Mouse (Mus musculus) kidney, embryonic 15.5 days (tissue): Measurements from ENCODE around the gene Itpr1. TPM values are rescaled to one million over a fixed set of nuclear protein-coding genes. Genes with fewer than 3 reads are reported as not detected.
"Not testable (repeated sequence)": the region's sequence is repeated elsewhere in the genome, so short reads cannot be mapped to it uniquely, and the experiment has no call there.

Source experiments
- ATAC-seq: fragments of 200-750 bp; cut with Nextera tagmentation; replicated peaks from 2 replicates; pipeline ENCODE4 v1.8.0; 2017; ENCODE audit warnings: moderate TSS enrichment; ENCODE audit not compliant: low FRiP score
- H3K27ac ChIP-seq: fragments of 300-500 bp; sonication (generic); 2 replicates; pipeline ENCODE4 v1.5.1; 2015; ENCODE audit warnings: mild to moderate bottlenecking, inconsistent platforms
- H3K27me3 ChIP-seq: fragments of 300-500 bp; sonication (generic); 2 replicates; pipeline ENCODE4 v1.6.1; 2015; ENCODE audit warnings: inconsistent platforms
- H3K36me3 ChIP-seq: fragments of 300-500 bp; sonication (generic); 2 replicates; pipeline ENCODE4 v1.6.1; 2015; ENCODE audit warnings: inconsistent platforms
- H3K4me1 ChIP-seq: fragments of 300-500 bp; sonication (generic); 2 replicates; pipeline ENCODE4 v1.6.1; 2015; ENCODE audit warnings: inconsistent platforms
- H3K4me2 ChIP-seq: fragments of 300-500 bp; sonication (generic); 2 replicates; pipeline ENCODE4 v1.6.1; 2015; ENCODE audit warnings: moderate library complexity, mild to moderate bottlenecking, inconsistent platforms
- H3K4me3 ChIP-seq: fragments of 300-500 bp; sonication (generic); replicated peaks from 2 replicates; pipeline ENCODE4 v1.5.1; 2015; ENCODE audit warnings: mild to moderate bottlenecking, inconsistent platforms
- H3K9ac ChIP-seq: fragments of 300-500 bp; sonication (generic); 2 replicates; pipeline ENCODE4 v1.6.1; 2015; ENCODE audit warnings: mild to moderate bottlenecking, inconsistent platforms
- H3K9me3 ChIP-seq: fragments of 300-500 bp; sonication (generic); replicated peaks from 2 replicates; pipeline ENCODE4 v1.6.1; 2016; ENCODE audit warnings: inconsistent platforms
- WGBS: fragments of 180-500 bp; shearing (Covaris S2); methylation state at CpG from one replicate; pipeline ENCODE4 v1.1.7; 2015; ENCODE audit warnings: mixed read lengths; 5-methylcytosine and 5-hydroxymethylcytosine counted together
- polyA plus RNA-seq: library from polyadenylated mRNA; unstranded; fragments of >200 nt; fragmentation: Nextera tagmentation; extraction: Ambion mirVana; gene quantifications from 2 replicates; pipeline ENCODE4 v1.2.1, GENCODE M21; 2015

The Itpr1 gene
- polyA plus RNA-seq, 1 experiment from 2014 or later: 19.4 TPM

DNA sequence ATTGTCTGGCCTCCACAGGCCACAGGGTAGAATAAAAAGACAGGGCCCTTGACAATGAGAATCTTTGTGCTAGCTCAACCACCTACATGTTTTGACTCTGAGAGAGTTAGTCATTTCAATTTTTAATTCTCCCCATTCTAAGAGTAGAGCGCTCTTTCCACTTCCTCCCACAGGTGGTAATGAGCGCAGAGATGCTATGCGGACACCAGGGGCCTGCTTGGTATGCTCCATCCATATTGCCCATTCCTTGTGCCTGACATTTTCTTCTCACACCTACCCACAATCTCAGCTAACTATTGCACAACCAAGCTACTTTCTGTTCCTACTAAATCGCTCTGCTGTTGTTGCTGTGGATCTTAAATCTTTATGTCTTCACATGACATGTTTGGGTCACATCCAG, 341.5 kb downstream of the Itpr1 start:
- 94% methylated on average over 4 of the region's 4 CpGs for WGBS
- Histone ChIP-seq H3K27ac (no peak overlapping the region), H3K4me2 (no peak overlapping the region), H3K27me3 (no peaks in the 10 kb centered on the region), H3K9ac (no peak overlapping the region), H3K36me3 (peaks cover 12% of the 10 kb centered on the region; the same call in 1 of the 2 replicates), H3K9me3 (no peaks in the 10 kb centered on the region), H3K4me1 (no peaks in the 10 kb centered on the region), H3K4me3 (no peak overlapping the region)
- no peak for ATAC-seq

DNA sequence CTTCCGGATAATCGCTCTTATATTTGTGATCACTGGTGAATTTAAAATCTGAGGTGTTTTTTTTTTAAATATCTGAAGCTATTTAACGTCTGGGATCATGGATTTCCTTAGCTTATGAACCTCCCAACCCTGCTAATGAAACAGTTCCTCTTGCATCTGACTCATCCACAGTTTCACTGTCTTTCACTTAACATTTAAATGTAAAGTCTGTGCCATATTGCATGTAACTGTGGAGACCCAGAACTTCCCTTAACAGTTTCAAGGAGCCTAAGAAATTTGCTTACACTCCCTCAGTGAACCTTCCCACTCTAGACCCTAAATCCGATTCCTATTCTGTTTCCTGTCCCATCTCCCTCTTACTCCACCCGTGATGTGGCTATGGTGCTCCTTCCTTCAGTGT, 342.0 kb downstream of the Itpr1 start:
- no peaks in the 10 kb centered on the region for H3K9me3 ChIP-seq
- 68% methylated on average over 5 of the region's 5 CpGs for whole genome bisulfite sequencing
- ATAC-seq: no peak
- no peak overlapping the region for H3K27ac ChIP-seq
- H3K36me3 ChIP-seq: peaks cover 12% of the 10 kb centered on the region; the same call in 1 of the 2 replicates
- H3K9ac ChIP-seq: no peak overlapping the region
- H3K4me1 ChIP-seq: no peaks in the 10 kb centered on the region
- no peak overlapping the region for H3K4me2 ChIP-seq
- H3K27me3 ChIP-seq: no peaks in the 10 kb centered on the region
- H3K4me3 ChIP-seq: no peak overlapping the region

DNA sequence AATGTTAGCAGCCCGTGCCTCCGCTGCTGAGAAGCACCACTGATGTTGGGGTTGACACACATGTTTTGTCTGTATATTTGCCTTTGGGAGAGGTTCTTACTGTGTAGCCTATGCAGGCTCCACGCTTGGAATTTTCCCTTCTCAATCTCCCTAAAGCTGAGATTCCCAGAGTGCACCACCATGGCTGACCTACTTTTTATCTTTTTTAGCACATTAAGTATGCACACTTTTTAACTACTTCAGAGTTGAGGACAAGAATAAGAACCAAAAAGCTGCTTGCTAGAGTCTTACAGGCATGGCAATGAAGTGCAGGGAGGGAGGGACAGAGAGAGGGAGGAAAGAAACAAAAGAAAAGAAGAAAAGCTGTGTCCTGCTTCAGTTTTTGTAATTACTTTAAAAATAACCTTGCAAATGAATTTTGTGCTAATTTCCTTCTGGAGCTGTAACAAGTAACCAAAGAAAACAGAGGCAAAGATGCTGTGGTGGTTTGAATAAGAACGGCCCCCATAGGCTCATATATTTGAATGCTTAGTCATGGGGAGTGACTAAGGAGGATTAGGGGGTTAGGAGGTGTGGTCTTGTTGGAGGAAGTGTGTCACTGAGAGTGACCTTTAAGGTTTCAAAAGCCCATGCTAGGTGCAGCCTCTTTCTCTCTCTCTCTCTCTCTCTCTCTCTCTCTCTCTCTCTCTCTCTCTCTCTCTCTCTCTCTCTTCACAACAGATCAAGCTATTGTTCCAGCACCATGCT, 344.9 kb downstream of the Itpr1 start:
- H3K27me3 ChIP-seq: no peaks in the 10 kb centered on the region
- 86% methylated on average over 4 of the region's 4 CpGs for WGBS
- H3K4me2 ChIP-seq: no peak overlapping the region
- no peak overlapping the region for H3K4me3 ChIP-seq
- no peak for ATAC-seq
- no peak overlapping the region for H3K27ac ChIP-seq
- H3K9me3 ChIP-seq: no peaks in the 10 kb centered on the region
- H3K36me3 ChIP-seq: 0 out of 2 replicates have a peak, but pooled peaks cover 4% of the 10 kb centered on the region
- H3K9ac ChIP-seq: no peak overlapping the region
- H3K4me1 ChIP-seq: no peaks in the 10 kb centered on the region

DNA sequence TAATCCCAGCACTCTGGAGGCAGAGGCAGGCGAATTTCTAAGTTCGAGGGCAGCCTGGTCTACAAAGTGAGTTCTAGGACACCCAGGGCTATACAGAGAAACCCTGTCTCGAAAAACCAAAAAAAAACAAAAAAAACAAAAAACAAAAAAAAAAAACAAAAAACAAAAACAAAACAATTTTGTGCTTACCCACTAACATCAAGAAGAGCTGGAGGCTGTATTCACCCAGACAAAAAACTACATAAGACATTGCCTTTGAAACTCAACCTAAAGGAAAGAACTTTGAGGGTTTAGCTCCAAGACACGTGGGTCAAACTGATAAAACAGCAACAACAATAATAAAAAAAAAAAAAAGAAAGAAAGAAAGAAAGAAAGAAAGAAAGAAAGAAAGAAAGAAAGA, 346.3 kb downstream of the Itpr1 start:
- not testable (repeated sequence) for H3K9me3 ChIP-seq, H3K4me3 ChIP-seq, H3K36me3 ChIP-seq, H3K27me3 ChIP-seq, H3K4me2 ChIP-seq, H3K9ac ChIP-seq, H3K4me1 ChIP-seq, ATAC-seq, H3K27ac ChIP-seq
- 90% methylated on average over 4 of the region's 4 CpGs for WGBS

DNA sequence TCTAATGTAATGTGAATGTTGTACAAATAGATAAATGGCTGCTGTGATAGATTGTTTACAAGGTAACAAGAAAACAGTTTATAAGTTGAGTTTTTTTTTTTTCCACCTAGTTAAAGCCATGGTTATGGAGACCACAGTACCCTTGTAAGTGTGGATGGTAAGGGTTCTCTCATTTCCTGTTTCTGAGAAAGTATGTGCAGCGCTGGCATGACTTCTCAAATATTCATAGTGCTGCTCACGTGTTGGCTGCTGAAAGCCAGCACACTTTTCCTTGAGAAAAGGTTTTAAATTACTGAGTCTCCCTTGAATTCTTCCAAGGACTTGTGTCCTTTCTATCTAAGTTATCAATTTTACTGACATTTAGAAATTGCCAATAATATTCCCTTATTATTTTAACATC, 350.1 kb downstream of the Itpr1 start:
- no peaks in the 10 kb centered on the region for H3K27me3 ChIP-seq
- no peak for ATAC-seq
- H3K9me3 ChIP-seq: no peaks in the 10 kb centered on the region
- WGBS: 87% methylated on average over 2 of the region's 2 CpGs
- no peak overlapping the region for H3K4me2 ChIP-seq
- no peak overlapping the region for H3K4me3 ChIP-seq
- no peak overlapping the region for H3K27ac ChIP-seq
- no peaks in the 10 kb centered on the region for H3K36me3 ChIP-seq
- no peaks in the 10 kb centered on the region for H3K4me1 ChIP-seq
- H3K9ac ChIP-seq: no peak overlapping the region

DNA sequence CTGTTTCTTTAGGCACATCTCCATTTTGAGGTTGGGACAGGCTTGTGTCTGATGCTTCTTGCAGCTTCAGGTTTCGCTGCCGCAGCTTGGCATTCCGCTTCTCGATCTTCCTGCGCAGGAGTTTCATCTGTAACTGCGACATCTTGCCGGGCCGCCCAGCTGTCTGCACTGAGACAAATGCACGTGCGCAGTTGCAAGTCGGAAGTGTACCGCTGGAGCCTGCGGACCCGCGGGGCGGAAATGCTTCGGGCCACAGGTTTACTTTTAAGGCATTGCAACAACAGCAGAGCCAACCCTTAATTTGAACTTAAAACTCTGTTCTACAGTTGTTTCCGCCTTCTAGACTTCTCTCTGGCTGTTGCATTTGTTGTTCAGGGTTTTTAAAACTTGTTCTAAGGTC, 352.6 kb downstream of the Itpr1 start:
- H3K27me3 ChIP-seq, H3K36me3 ChIP-seq, H3K27ac ChIP-seq, H3K4me2 ChIP-seq, H3K9me3 ChIP-seq, H3K9ac ChIP-seq, H3K4me3 ChIP-seq, ATAC-seq: not testable (repeated sequence)
- WGBS: 80% methylated on average over 18 of the region's 18 CpGs
- H3K4me1 ChIP-seq: peaks cover 12% of the 10 kb centered on the region

DNA sequence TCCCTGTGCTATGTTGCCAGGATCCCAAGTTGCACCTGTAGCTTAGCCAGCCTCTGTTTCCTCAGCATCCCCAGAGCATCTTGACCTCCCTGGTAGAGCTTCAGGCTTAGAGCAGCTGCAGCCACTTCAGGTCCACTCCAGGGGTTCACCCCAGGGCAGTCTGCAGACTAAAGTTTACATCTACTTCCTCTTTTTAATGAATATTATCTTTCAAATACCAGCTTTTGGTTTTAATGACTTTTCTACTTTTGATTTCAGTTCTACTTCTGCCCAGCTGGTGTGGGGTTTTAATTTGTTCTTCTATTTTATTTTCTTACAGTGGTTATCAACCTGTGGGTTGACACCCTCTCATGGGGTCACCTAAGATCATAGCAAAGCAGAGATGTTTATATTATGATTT, 353.7 kb downstream of the Itpr1 start:
- H3K4me2 ChIP-seq: no peak overlapping the region
- no peaks in the 10 kb centered on the region for H3K27me3 ChIP-seq
- no peak overlapping the region for H3K27ac ChIP-seq
- no peak overlapping the region for H3K9ac ChIP-seq
- ATAC-seq: no peak
- H3K36me3 ChIP-seq: no peaks in the 10 kb centered on the region
- no peak overlapping the region for H3K4me3 ChIP-seq
- no peaks in the 10 kb centered on the region for H3K9me3 ChIP-seq
- H3K4me1 ChIP-seq: peaks cover 23% of the 10 kb centered on the region

DNA sequence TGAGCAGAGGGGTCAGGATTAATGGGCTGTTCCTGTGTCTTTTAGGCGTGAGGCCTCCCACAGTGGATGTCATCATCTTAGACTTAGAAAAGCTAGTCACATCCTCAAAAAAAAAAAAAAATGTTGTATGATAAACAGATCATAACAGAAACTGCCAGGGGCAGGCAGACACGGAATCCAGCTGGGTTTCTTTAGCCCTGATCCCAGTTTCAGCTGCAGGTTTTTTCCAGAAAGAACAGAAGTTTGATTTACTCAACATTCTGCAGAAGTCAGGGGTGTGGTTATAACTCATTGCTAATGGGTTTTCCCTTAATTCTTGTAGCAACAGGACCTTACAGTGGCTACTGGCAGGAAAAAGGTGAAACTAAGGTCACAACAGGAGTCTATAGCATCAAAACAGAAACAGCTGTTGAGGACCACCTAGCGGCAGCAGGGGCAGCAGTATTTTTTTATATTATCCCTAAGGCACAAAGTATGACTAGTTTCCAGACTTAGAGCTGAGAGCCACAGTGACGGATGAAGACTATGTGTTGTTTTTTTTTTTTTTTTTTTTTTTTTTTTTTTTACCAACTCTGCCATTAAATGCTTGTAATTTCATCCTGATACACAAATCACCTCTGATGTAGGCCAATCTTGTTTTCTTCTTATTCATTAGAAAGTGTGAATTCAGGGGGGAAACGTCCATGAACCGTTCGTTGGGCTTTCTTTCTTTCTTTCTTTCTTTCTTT, 356.7 kb downstream of the Itpr1 start:
- H3K9ac ChIP-seq: no peak overlapping the region
- H3K27ac ChIP-seq: peak overlapping the region; percentile 88
- H3K4me3 ChIP-seq: no peak overlapping the region
- H3K27me3 ChIP-seq: no peaks in the 10 kb centered on the region
- ATAC-seq: peak; percentile 52; the same call in 1 of the 2 replicates
- no peak overlapping the region for H3K4me2 ChIP-seq
- 21% methylated on average over 7 of the region's 7 CpGs for WGBS
- no peaks in the 10 kb centered on the region for H3K36me3 ChIP-seq
- H3K4me1 ChIP-seq: peaks cover 34% of the 10 kb centered on the region
- H3K9me3 ChIP-seq: no peaks in the 10 kb centered on the region

DNA sequence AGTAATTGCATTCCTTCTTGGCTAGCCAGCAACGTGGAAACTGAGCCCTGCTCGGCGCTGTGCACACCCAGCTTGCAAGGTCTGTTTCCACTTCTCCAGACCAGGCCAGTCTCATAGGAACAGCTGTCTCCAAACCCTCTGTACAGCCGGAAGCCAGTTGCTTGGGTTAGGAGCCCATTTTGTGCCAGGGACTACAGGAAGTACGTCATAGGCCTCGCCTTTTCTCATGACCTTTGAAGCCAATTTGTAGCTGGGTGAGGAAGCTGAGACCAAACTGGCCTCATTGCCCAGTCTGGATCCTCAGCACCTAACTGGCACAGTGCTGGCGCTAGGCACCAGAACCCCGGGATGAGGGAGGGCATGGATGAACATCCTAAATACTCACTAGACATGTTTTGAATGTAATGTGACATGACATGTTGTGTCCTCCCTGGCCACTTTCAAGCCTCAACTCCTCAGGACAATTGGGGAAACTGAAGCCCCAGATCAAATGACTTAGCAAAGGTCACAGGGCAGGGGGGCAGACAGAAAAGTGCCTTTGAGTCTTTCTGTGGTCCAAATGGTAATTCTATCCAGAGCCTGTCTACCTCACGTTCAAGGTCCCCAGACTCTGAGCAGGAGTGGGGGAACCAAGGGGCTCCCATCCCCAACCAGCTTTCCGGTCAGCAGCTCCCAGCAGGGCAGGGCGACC, 357.6 kb downstream of the Itpr1 start:
- Histone ChIP-seq H3K9ac (no peak overlapping the region), H3K27ac (peak overlapping the region; percentile 88)
- peak; percentile 41 for ATAC-seq

DNA sequence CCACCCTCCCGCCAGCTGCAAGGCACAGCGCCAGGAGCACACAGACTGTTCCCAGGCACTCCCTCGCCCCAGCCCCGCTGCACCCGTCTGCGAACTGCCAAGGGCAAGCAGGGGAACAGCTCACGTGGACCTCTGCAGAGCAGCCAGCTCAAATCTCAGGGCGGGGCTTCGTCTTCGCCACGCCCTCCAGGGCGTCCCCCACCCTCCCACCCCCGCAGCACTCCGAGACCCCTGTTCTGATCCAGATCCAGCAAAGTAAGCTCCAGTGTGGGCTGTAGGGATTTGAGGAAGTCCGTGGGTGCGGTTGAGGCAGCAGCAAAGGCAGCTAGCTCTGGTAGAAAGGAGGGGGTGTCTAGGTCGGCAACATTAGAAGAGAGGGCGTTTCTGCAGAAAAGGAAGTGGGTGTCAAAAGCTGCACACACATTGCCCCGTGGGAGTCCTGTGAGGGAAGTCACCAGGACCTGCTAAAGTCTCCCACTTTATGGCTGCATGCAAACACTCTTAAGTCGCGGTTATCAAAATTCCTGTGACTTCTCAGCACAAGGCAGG, 358.2 kb downstream of the Itpr1 start:
- no peaks in the 10 kb centered on the region for H3K9me3 ChIP-seq
- no peaks in the 10 kb centered on the region for H3K36me3 ChIP-seq
- H3K9ac ChIP-seq: no peak overlapping the region
- peak overlapping the region; percentile 40 for H3K4me3 ChIP-seq
- H3K27ac ChIP-seq: peak overlapping the region; percentile 88
- H3K4me1 ChIP-seq: peaks cover 34% of the 10 kb centered on the region
- under 1% methylated on average over 21 of the region's 21 CpGs for WGBS
- H3K27me3 ChIP-seq: no peaks in the 10 kb centered on the region
- ATAC-seq: peak; percentile 92
- peak overlapping the region; percentile 65 for H3K4me2 ChIP-seq

More for the DNA sequence above, 357.6 kb downstream of the Itpr1 start:
- peak overlapping the region; percentile 65 for H3K4me2 ChIP-seq
- H3K4me3 ChIP-seq: peak overlapping the region; percentile 40
- H3K36me3 ChIP-seq: no peaks in the 10 kb centered on the region
- no peaks in the 10 kb centered on the region for H3K27me3 ChIP-seq
- WGBS: 13% methylated on average over 11 of the region's 11 CpGs
- no peaks in the 10 kb centered on the region for H3K9me3 ChIP-seq
- H3K4me1 ChIP-seq: peaks cover 34% of the 10 kb centered on the region

DNA sequence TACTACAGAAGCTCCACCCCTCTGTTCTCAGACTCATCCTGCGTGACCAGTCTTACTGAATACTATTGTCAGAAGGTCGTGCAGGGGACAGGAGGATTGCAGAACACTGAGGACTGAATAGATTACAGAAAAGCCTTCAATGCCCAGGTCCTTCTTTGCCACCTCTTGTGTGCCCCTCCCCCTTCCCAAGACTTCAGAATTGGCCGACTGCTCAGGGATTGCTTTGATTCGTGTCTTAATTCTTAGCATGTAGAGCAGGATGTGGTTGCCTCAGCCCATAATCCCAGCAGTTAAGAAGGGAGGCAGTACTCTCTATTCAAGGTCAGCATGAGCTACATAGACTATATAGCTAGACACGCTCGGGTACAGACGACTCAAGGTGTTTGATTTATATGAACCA, 359.8 kb downstream of the Itpr1 start:
- peaks cover 34% of the 10 kb centered on the region for H3K4me1 ChIP-seq
- no peaks in the 10 kb centered on the region for H3K36me3 ChIP-seq
- no peak overlapping the region for H3K27ac ChIP-seq
- no peaks in the 10 kb centered on the region for H3K9me3 ChIP-seq
- no peak overlapping the region for H3K4me3 ChIP-seq
- ATAC-seq: no peak
- H3K9ac ChIP-seq: no peak overlapping the region
- H3K4me2 ChIP-seq: no peak overlapping the region
- WGBS: 44% methylated on average over 7 of the region's 7 CpGs
- no peaks in the 10 kb centered on the region for H3K27me3 ChIP-seq

DNA sequence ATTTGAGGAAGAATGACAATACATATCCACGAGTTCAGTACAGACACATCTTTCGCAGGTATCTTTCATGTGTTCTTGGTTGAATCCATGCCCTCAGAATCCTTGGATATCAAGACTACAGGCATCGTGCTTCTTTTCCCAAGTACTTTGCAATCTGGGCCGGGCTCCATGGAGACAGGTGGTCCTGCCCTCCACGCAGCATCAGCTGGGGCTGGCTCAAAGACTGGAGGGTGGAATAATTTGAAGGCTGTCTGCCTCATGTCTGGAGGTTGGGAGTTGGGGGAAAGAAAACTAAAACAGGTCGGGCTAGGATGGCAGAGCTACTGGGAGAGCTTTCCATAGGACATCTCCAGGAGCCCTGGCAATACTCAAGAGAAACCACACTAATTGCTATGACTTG, 364.2 kb downstream of the Itpr1 start:
- 91% methylated on average over 6 of the region's 6 CpGs for WGBS
- Histone ChIP-seq H3K4me1 (peaks cover 6% of the 10 kb centered on the region), H3K9ac (no peak overlapping the region), H3K27me3 (no peaks in the 10 kb centered on the region), H3K4me3 (no peak overlapping the region), H3K27ac (no peak overlapping the region), H3K36me3 (no peaks in the 10 kb centered on the region), H3K9me3 (no peaks in the 10 kb centered on the region), H3K4me2 (no peak overlapping the region)
- no peak for ATAC-seq
